Mouse (Mus musculus) thymus, adult 2 months (tissue): ENCODE results near the gene Gm6408.

Experiments used
- CTCF ChIP-seq: fragments of 200-500 bp; IDR thresholded peaks from 2 replicates; pipeline ENCODE4 v1.5.1; 2012; ENCODE audit warnings: mild to moderate bottlenecking, control low read depth, low read length, moderate library complexity, borderline replicate concordance; ENCODE audit not compliant: control insufficient read depth, poor library complexity, insufficient read depth; ENCODE audit errors: extremely low read depth
- POLR2A ChIP-seq: fragments of 200-500 bp; IDR thresholded peaks from 2 replicates; pipeline ENCODE4 v1.6.1; 2012; ENCODE audit warnings: mild to moderate bottlenecking, low read length, control low read depth, moderate library complexity; ENCODE audit not compliant: control insufficient read depth, poor library complexity, insufficient read depth; ENCODE audit errors: extremely low read depth

- TF ChIP-seq CTCF (no peak), POLR2A (no peak)
These were observed 49.3 kb upstream of the Gm6408 start for GRCm38 (mm10) chr5:146432476-146432875.
